Mouse (Mus musculus) limb, embryonic 12.5 days (tissue): ENCODE data around the gene Dglucy. TPM values are rescaled to one million over a fixed set of nuclear protein-coding genes. Genes with fewer than 3 reads are reported as not detected.

Source experiments
- ATAC-seq: fragments of 200-750 bp; cut with Nextera tagmentation; 2 replicates; pipeline ENCODE4 v1.8.0; 2017; ENCODE audit warnings: low read depth, moderate TSS enrichment; ENCODE audit not compliant: insufficient number of reproducible peaks, insufficient read depth, low FRiP score, low TSS enrichment
- H3K27ac ChIP-seq: fragments of 300-500 bp; sonication (generic); 2 replicates; pipeline ENCODE4 v1.5.1; 2016; ENCODE audit warnings: mild to moderate bottlenecking, moderate library complexity
- H3K27me3 ChIP-seq: fragments of 300-500 bp; sonication (generic); 2 replicates; pipeline ENCODE4 v1.6.1; 2016; ENCODE audit warnings: mild to moderate bottlenecking, moderate library complexity
- H3K36me3 ChIP-seq: fragments of 300-500 bp; sonication (generic); 2 replicates; pipeline ENCODE4 v1.6.1; 2016; ENCODE audit warnings: mild to moderate bottlenecking, moderate library complexity
- H3K4me1 ChIP-seq: fragments of 300-500 bp; sonication (generic); replicated peaks from 2 replicates; pipeline ENCODE4 v1.6.1; 2016
- H3K4me2 ChIP-seq: fragments of 300-500 bp; sonication (generic); 2 replicates; pipeline ENCODE4 v1.6.1; 2016; ENCODE audit warnings: mild to moderate bottlenecking, moderate library complexity
- H3K4me3 ChIP-seq: fragments of 300-500 bp; sonication (generic); replicated peaks from 2 replicates; pipeline ENCODE4 v1.5.1; 2016; ENCODE audit warnings: mild to moderate bottlenecking
- H3K9ac ChIP-seq: fragments of 300-500 bp; sonication (generic); replicated peaks from 2 replicates; pipeline ENCODE4 v1.6.1; 2016; ENCODE audit warnings: mild to moderate bottlenecking, moderate library complexity
- H3K9me3 ChIP-seq: fragments of 300-500 bp; sonication (generic); 2 replicates; pipeline ENCODE4 v1.6.1; 2016; ENCODE audit warnings: mild to moderate bottlenecking, moderate library complexity
- WGBS: fragments of 180-500 bp; shearing (Covaris S2); methylation state at CpG from one replicate; pipeline ENCODE4 v1.1.7; 2016; 5-methylcytosine and 5-hydroxymethylcytosine counted together
- polyA plus RNA-seq: library from polyadenylated mRNA; unstranded; fragments of >200 nt; fragmentation: Nextera tagmentation; extraction: Ambion mirVana; gene quantifications from 2 replicates; pipeline ENCODE4 v1.2.1, GENCODE M21; 2016

Gene Dglucy
- polyA plus RNA-seq, 1 experiment from 2014 or later: 1.5 TPM

DNA sequence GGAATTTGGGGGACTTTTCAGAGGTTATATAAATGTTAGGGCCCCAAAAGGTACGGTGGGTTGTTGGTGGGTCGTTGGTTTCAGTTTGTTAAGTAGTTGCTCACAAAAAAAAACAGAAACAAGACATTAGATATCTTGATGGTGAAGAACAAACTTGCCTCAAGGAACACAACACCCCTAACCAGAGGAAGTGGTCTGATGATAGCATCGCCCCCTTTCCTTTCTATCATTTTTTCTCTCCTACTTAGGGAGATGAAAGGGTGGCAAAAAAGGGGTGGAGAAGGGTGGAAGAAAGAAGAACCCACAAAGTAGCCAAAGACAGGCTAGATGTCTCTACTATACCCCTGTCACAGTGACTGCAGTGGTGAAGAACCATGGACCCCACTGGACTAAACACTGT is 111.7 kb downstream of the Dglucy start:
- Histone ChIP-seq H3K4me3 (no peak overlapping the region), H3K36me3 (no peaks in the 10 kb centered on the region), H3K27ac (no peak overlapping the region), H3K4me2 (no peak overlapping the region), H3K9ac (no peak overlapping the region), H3K9me3 (no peaks in the 10 kb centered on the region), H3K27me3 (peaks cover 13% of the 10 kb centered on the region), H3K4me1 (no peaks in the 10 kb centered on the region)
- no peak for ATAC-seq
- WGBS: 90% methylated on average over 3 of the region's 3 CpGs

DNA sequence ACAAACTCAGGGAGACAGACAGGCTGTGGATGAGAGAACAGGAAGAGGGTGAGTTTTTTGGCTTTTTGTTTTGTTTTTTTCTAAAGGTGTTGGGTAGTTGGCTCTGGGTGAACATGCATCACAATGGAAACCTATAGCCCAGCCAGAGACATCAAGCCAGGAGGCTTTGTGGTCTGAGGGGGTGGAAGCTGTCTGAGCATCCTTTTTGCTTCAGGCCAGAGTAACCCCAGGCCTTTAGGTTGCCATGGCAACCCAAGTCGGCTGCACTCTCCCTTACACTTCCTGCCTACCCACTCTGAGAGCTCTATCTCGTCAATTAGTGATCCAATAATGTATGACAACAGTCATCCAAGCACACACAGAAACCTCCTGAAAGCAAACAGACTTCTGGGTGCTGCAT is 116.6 kb downstream of the Dglucy start:
- H3K36me3 ChIP-seq: no peaks in the 10 kb centered on the region
- no peak overlapping the region for H3K4me3 ChIP-seq
- ATAC-seq: no peak
- no peak overlapping the region for H3K4me2 ChIP-seq
- H3K9me3 ChIP-seq: no peaks in the 10 kb centered on the region
- no peak overlapping the region for H3K9ac ChIP-seq
- peaks cover 19% of the 10 kb centered on the region for H3K4me1 ChIP-seq
- no peak overlapping the region for H3K27ac ChIP-seq
- peaks cover 52% of the 10 kb centered on the region for H3K27me3 ChIP-seq
- WGBS: 11% methylated on average over 2 of the region's 2 CpGs

DNA sequence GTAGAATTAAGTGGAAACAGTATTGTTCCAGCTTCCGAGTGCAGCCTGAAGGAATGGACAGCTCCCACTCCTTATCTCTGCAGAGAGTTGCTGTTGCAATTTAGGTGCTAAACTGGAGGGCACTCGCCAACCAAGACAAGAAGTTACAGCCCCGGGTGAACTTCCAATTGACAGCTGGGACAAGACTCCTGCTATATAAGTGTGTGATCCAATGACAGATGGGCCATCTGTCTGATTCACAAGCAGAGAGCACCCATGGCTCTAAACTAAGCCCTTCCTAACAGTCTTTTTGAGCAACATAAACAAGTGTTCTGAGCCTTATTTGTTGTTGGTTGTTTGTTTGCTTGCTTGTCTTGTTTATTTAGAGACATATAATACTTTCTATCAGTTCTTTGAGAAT is 117.8 kb downstream of the Dglucy start:
- H3K9ac ChIP-seq: no peak overlapping the region
- H3K4me1 ChIP-seq: peaks cover 19% of the 10 kb centered on the region
- H3K9me3 ChIP-seq: no peaks in the 10 kb centered on the region
- H3K27me3 ChIP-seq: peaks cover 63% of the 10 kb centered on the region
- 12% methylated on average over 3 of the region's 3 CpGs for WGBS
- H3K4me3 ChIP-seq: no peak overlapping the region
- H3K4me2 ChIP-seq: no peak overlapping the region
- ATAC-seq: no peak
- H3K36me3 ChIP-seq: no peaks in the 10 kb centered on the region
- no peak overlapping the region for H3K27ac ChIP-seq

DNA sequence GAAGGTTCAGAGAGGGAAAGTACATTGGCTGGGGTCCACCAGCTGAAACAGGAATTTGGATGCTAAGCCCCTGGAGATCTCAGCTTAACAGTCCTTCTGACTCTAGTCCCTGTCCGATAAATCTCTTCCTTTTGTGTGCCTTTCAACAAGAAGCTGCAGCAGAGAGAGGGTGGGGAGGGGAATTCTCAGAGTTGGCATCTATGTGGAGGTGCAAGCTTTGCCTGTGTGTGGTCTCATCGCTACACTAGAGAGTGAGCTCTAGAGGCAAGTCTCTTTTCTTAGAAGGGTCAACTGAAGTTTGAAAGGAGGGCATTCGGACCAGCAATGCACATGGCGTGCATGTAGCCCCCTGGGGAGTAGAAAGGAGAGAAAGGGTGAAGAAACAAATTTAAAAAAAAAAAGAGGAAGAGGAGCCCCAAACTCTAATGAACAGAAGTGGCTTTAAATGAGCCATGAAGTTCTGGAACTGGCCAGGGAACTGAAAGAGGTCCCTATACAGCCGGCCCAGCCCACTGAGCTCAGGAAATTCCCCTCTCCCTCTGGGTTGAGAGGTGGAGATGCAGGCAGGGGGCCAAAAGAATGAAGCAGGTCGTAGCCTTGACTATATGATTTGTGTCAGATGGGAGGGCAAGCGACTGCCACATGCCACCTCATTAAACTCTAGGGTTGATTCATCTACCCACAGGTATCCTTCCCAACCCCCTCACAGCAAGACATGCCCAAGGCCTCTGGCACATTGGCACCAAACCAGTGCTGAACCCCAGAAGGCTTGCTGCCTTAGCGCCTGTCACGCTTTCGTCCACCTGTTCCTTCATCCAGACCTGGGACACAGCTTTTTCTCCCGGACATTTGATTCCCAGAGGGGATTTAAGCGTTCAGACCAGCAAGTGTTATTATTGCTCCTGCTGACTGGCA is 119.1 kb downstream of the Dglucy start:
- Histone ChIP-seq H3K4me2 (peak overlapping the region; percentile 74), H3K36me3 (no peaks in the 10 kb centered on the region), H3K4me1 (peaks cover 19% of the 10 kb centered on the region), H3K9ac (no peak overlapping the region), H3K9me3 (no peaks in the 10 kb centered on the region), H3K27me3 (peaks cover 72% of the 10 kb centered on the region), H3K27ac (no peak overlapping the region), H3K4me3 (0 out of 2 replicates have a peak overlapping the region, but pooled peaks have one; percentile 41)
- WGBS: 26% methylated on average over 12 of the region's 12 CpGs
- ATAC-seq: no peak

DNA sequence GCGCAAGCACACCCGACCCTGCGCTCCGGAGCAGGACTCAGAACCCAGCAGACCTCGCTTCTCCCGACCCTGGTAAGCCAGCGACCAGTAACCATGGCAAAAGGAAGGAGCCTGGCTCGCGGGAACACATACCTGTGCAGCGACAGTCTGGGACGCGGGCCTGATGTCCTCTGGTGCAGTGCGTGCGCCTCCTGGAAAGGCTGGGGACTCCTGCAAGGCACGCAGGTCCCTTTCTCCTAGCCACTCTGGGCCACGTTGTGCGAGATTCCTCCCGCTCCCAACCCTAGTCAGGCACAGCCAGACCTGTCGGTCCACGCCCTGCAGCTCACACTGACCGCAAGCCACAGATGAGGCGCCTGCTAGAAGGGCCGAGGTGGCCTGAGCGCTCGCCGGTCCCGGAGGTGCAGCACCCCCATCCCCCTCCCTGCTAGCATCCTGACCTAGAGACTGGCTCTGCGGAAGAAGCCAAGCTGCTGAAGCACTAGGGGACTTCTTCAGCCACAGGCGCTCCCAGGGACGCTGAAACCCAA is 120.3 kb downstream of the Dglucy start:
- Histone ChIP-seq H3K9me3 (no peaks in the 10 kb centered on the region), H3K27me3 (peaks cover 72% of the 10 kb centered on the region), H3K9ac (peak overlapping the region; percentile 47; the same call in 1 of the 2 replicates), H3K4me1 (peaks cover 19% of the 10 kb centered on the region), H3K27ac (no peak overlapping the region), H3K4me2 (peak overlapping the region; percentile 74), H3K36me3 (no peaks in the 10 kb centered on the region), H3K4me3 (peak overlapping the region; percentile 41)
- WGBS: 1% methylated on average over 30 of the region's 30 CpGs
- ATAC-seq: peak; percentile 50

DNA sequence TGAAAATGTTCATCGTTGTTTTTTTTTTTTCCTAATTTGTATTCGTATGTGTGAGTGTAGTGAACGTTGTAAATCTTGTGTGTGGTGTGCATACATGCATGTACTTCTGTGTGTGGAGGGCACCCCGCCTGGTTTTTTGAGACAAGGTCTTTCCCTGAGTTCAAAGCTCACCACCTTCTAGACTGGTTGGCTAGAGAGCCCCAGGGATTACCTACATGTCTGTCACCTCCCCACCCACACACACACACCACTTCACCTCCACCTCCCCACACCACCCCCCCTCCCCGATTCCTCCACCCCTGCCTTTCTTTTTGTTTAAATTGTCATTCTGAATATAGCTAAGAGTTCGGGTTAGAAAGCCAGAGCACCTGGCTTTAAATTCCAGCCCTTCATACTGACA is 122.0 kb downstream of the Dglucy start:
- peaks cover 19% of the 10 kb centered on the region for H3K4me1 ChIP-seq
- WGBS: 88% methylated on average over 6 of the region's 6 CpGs

DNA sequence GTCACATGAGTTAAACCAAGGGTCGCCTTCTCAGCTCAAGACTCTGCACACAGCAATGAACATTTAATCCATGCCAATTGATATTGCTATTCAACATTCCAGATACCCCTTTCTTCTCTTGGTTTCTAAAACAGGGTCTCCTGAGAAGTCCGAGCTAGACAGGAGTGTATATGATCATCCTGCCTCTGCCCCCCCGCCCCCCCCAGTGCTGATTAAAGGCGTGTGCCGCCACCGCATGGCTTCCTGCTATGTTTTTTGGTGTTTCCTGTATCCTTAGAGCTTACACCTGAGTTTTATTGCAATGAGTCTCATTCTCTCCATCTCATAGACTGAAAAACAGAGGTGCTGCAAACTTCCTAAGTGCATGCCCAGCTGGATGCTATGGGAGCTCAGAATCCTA is 122.5 kb downstream of the Dglucy start:
- Histone ChIP-seq H3K4me1 (peaks cover 19% of the 10 kb centered on the region), H3K9ac (no peak overlapping the region), H3K4me2 (no peak overlapping the region), H3K36me3 (no peaks in the 10 kb centered on the region), H3K4me3 (no peak overlapping the region), H3K27me3 (peaks cover 69% of the 10 kb centered on the region), H3K27ac (no peak overlapping the region), H3K9me3 (no peaks in the 10 kb centered on the region)
- no peak for ATAC-seq
- 70% methylated on average over 6 of the region's 6 CpGs for WGBS

More for the DNA sequence above, 122.0 kb downstream of the Dglucy start:
- no peak overlapping the region for H3K9ac ChIP-seq
- no peak for ATAC-seq
- H3K4me2 ChIP-seq: no peak overlapping the region
- peaks cover 69% of the 10 kb centered on the region for H3K27me3 ChIP-seq
- H3K36me3 ChIP-seq: no peaks in the 10 kb centered on the region
- no peaks in the 10 kb centered on the region for H3K9me3 ChIP-seq
- H3K27ac ChIP-seq: no peak overlapping the region
- H3K4me3 ChIP-seq: no peak overlapping the region

DNA sequence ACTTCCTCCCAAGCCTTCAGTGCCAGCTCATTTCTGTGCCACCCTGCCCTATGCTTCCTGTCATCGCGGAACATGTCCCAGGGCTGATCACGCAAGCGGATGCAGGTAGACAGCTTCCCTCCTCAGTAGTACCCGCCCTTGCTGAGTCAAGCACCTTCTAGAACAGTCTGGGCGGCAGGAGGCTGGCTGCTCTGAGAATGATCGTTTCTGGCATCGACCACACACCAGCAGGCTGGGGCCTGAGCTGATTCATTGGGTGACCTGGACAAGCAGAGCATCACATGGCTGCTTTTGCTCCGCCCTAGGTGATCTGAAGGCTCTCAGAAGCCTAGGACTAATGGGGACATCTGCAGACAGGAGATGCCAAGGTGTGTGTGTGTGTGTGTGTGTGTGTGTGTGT is 124.9 kb downstream of the Dglucy start:
- H3K9ac ChIP-seq: no peak overlapping the region
- no peaks in the 10 kb centered on the region for H3K36me3 ChIP-seq
- ATAC-seq: no peak
- no peak overlapping the region for H3K27ac ChIP-seq
- H3K4me3 ChIP-seq: no peak overlapping the region
- WGBS: 83% methylated on average over 9 of the region's 9 CpGs
- H3K4me2 ChIP-seq: no peak overlapping the region
- H3K9me3 ChIP-seq: no peaks in the 10 kb centered on the region
- H3K27me3 ChIP-seq: peaks cover 69% of the 10 kb centered on the region
- H3K4me1 ChIP-seq: peaks cover 18% of the 10 kb centered on the region

DNA sequence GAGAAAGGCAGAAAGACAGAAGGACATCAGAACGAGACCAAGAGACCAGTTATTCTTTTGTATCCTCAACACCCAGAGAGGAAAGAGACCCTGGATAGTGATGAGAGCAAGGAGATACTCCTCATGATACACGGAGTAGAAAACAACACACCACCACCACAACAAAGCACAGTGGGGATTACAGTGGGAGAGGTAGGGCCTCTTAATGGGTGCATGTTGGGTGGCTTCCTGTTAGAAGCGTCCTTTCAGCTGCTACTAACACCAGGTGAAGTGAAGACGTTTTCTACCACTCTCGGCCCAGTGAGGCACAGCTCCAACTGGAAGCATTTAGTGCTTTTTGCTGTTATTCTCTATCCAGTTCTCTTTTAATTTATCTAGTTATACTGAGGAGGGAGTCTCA is 128.0 kb downstream of the Dglucy start:
- Histone ChIP-seq H3K4me1 (peaks cover 24% of the 10 kb centered on the region), H3K4me3 (no peak overlapping the region), H3K27me3 (peaks cover 46% of the 10 kb centered on the region), H3K9me3 (no peaks in the 10 kb centered on the region), H3K4me2 (no peak overlapping the region), H3K36me3 (no peaks in the 10 kb centered on the region), H3K9ac (no peak overlapping the region), H3K27ac (no peak overlapping the region)
- 82% methylated on average over 5 of the region's 5 CpGs for WGBS
- ATAC-seq: no peak

DNA sequence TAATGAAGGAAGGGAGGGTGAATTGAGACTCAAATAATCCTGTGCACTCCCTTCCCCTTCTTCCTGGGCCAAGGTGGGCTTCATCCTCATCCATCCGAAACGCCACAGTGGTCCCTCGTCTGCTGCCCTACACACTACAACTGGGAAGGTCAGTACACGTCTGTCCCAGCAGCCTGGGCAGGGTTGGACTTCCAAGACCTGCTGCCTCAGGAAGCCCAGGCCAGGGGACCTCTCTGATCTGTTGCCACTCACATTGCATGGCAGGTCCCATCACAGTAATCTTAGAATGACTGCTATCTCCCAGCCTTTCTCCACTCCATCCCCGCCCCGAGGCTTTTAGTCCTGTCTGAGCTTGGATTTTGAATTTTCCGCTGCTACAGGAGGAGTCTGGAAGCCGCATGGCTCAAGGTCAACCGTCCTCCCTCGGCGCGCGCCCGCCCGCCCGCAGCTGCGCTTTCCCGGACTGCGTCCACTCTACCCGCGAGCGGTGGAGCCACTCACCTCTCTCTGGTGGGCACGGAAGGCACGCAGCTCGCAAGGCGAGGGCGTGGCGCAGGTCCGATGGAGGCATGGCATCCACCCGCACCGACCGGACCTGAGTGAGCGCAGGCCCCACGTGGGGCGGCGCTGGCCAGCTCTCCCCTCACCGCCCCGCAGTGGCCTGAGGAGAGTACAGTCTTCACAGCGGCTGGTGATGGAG is 128.9 kb downstream of the Dglucy start, which contains the start of gene Gpr68:
Gene Gpr68 (minus strand): TSS at position 601 of the 700 bp plus-strand sequence.
- Histone ChIP-seq H3K36me3 (no peaks in the 10 kb centered on the region), H3K4me2 (peak within 1 kb of the TSS; percentile 91), H3K27ac (no peak within 1 kb of the TSS), H3K9ac (peak within 1 kb of the TSS; percentile 54), H3K4me3 (peak within 1 kb of the TSS; percentile 49), H3K27me3 (peaks cover 39% of the 10 kb centered on the region), H3K4me1 (peaks cover 33% of the 10 kb centered on the region), H3K9me3 (no peaks in the 10 kb centered on the region)
- WGBS: 5% methylated on average over 39 of the region's 39 CpGs
- ATAC-seq: peak; percentile 62; the same call in 1 of the 2 replicates
